Mouse (Mus musculus) adrenal gland, postnatal 14 days (tissue): Measurements from ENCODE around the gene Sh3rf1. TPM values are rescaled to one million over a fixed set of nuclear protein-coding genes. Genes with fewer than 3 reads are reported as not detected.
A peak's percentile ranks its signal among the peaks of the same experiment; 100 is the strongest.
"Not testable (repeated sequence)": the region's sequence is repeated elsewhere in the genome, so short reads cannot be mapped to it uniquely, and the experiment has no call there.

Source experiments
- DNase-seq: peaks from one replicate; pipeline ENCODE4 v3.0.0; 2021; ENCODE audit warnings: mixed read lengths
- total RNA-seq: library from RNA; stranded (reverse); gene quantifications from 2 replicates; pipeline ENCODE4 v1.2.3, GENCODE M21; 2021

The Sh3rf1 gene
- total RNA-seq, 1 experiment from 2014 or later, result 9.3 TPM

- DNase-seq, result no peak
These were observed 150.5 kb downstream of the Sh3rf1 start for GRCm38 (mm10) chr8:61374059-61374755.

- no peak for DNase-seq
These were observed 151.5 kb downstream of the Sh3rf1 start for GRCm38 (mm10) chr8:61375205-61375604.

- no peak for DNase-seq
These were observed 155.4 kb downstream of the Sh3rf1 start for GRCm38 (mm10) chr8:61378847-61379698.

DNA sequence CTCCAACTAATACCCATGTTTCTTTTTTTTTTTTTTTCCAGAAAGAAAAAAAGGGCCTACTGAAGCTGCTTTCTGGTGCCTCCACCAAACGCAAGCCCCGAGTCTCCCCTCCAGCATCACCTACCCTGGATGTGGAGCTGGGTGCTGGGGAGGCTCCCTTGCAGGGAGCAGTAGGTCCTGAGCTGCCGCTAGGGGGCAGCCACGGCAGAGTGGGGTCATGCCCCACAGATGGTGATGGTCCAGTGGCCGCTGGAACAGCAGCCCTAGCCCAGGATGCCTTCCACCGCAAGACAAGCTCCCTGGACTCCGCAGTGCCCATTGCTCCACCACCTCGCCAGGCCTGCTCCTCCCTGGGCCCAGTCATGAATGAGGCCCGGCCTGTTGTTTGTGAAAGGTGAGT lies 160.9 kb downstream of the Sh3rf1 start:
- DNase-seq, result no peak

- no peak for DNase-seq
These were observed 162.0 kb downstream of the Sh3rf1 start for GRCm38 (mm10) chr8:61385502-61386191.

DNA sequence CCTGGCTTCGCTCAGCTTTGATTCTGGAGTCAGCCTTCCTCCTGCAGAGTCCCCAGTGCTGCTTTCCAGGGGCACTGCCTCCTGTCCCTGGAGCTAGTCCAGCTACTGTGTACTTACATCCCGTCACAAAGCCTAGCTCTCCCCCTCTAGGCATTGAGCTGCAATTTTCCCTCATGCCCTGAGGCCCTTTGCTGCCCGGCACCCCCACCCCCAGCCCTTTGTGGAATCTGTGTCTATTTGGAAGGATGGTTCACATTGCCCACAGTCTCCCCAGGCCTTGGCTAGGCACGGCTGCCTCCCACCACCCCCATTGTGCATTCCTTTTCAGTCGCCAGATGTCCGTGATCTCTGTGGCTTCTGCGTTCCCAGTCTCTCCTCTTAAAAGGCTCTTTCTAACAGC lies 163.0 kb downstream of the Sh3rf1 start:
- no peak for DNase-seq

GRCm38 (mm10) chr8:61387501-61387963 lies 163.9 kb downstream of the Sh3rf1 start:
- DNase-seq, result no peak

DNA sequence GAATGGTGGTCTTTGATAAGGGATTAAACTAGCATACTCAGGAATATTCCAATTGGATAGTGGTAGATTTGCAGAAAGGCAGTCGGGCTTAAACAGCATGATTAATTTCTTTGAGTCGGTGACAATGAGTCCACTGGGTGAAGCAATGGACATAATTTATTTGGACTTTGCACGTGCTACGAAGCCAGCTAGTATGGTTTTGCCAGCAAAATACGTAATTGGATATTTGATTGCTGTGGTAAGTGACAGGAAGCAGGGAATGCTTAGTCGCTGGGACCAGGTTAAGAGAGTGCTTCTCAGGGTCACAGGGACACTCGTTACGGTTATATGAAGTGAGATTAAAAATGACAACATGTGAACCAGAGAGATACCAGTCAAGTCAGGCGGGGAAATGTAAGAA lies 164.7 kb downstream of the Sh3rf1 start:
- DNase-seq, result no peak

DNA sequence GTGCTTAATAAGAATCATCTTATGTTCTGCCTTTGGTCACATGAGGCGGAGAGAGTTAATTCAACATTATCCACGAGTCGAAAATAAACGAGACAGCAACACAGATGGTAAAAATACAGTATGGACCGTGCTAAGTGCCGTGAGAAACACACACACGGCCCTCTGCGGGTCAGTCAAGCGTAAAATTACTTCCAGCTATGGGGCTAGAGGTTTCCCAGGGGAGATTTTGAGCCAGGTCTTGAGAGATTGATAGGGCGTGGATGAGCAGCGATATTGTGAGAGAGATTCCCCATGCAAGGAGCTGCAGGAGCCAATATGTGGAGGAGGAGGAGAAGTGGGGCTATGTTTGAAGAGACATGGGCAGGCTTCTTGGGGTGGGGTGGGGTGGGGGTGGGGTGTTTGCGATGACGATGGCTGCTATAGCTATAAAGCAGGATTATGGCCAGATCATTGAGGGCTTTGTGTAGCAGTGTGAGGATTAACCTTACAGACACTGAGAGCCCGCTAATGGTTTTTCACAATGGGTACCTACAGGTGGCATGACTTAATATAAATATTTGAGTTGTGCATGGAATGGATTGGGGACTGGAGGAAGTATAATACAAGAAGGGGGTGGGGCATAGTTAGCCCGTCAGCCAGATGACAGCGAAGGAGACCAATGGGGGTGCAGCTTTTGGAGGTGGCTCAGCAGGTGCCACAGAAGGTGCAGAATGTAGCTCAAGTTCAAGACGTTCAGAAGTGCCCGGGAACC lies 166.8 kb downstream of the Sh3rf1 start:
- DNase-seq, result no peak

DNA sequence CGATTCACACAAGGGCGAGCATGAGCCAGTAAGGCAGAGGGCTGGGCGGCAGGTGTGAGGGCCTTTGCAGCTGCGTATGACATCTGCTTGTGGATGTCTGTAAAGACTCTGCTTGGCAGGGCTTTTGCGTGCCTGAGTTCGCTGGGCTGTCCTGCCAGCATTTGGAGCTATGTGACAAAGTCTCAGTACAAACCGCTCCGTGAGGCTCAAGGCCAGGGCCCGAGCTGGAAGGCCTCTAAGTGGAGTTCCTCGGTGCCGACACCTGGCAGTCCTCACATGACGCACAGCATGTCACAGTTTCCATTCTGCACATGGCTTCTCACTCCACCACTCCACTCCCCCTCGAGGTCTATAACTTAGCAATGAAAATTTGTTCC lies 167.4 kb downstream of the Sh3rf1 start:
- DNase-seq, result peak; percentile 41

- peak; percentile 29 for DNase-seq
These were observed 173.5 kb downstream of the Sh3rf1 start for GRCm38 (mm10) chr8:61397139-61397538.

DNA sequence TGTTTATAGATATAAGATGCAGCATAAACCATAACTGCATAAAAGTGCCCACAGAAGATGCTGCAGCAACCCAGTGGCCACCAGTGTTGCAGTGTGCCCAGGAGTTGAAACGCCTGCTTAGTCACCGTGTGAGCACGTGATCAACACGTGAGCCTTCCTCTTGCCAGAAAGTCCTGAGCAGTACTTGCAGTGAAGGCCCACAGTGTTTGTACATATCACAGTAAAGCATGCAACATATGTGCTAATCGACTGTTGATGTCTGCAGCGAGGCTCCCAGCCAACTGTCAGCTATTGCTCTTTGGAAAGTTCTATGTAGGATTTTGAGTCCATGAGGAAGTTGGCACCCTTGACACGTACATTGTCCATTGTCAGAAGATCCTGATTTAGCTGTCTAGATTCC lies 174.1 kb downstream of the Sh3rf1 start:
- peak; percentile 75 for DNase-seq

- DNase-seq, result no peak
These were observed 179.2 kb downstream of the Sh3rf1 start for GRCm38 (mm10) chr8:61402861-61403260.

DNA sequence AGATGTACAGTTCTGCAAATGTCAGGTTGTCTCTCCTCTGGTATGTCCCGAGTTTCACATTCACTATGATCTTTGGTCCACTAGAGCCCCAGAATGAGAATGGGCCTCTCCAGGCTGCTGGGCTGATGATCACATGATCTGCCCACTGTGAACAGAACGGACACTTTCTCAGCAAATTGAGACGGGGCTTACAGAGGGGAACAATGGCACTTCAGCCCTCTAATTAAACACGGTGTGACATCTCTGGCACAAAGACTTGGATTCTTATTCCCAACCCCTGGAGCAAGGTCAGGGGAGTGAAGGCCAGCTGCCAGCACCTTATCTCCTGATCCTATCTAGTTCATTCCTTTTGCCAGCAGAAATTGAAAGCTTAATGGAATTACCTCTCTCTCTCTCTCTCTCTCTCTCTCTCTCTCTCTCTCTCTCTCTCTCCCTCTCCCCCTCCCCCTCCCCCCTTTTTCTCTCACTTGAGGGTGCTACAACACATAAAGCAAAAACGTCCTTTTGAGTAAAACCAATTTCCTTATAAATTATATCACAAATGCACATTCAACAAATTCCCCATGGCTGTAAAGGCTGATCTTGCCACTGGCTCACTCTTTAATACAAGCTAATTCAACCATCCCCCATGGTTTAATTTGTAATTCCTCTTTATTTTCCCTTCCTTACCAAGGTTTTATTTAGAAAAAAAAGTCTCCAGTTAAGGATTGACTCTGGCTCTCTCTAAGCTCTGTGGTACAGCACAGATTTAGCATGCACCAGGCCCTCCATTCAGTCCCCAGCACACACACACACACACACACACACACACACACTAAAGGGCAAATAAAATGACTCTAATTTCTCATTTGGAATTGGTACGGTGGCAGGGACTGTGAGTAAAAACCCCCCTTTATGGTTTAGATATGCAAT lies 179.8 kb downstream of the Sh3rf1 start:
- peak; percentile 55 for DNase-seq

GRCm38 (mm10) chr8:61404178-61404560 lies 180.5 kb downstream of the Sh3rf1 start:
- DNase-seq, result peak; percentile 15

DNA sequence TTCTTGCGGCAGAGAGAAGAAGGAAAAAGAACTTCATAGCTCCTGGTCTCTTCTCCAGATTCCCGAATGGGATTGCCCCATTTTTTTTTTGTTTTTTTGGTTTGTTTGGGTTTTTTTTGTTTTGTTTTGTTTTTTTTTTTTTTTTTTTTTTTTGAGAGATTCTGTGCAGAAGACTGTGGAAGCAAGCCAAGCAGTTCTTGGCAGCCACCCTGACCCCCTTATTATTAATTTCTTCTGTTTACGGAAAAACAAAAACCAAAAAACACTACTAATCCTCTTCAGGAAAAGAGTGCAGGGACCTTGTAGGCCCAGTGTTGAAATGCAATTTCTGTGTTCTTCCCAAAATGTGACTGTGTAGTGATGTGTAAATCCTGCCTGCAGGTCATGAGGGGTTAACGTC lies 185.4 kb downstream of the Sh3rf1 start:
- DNase-seq, result no peak

DNA sequence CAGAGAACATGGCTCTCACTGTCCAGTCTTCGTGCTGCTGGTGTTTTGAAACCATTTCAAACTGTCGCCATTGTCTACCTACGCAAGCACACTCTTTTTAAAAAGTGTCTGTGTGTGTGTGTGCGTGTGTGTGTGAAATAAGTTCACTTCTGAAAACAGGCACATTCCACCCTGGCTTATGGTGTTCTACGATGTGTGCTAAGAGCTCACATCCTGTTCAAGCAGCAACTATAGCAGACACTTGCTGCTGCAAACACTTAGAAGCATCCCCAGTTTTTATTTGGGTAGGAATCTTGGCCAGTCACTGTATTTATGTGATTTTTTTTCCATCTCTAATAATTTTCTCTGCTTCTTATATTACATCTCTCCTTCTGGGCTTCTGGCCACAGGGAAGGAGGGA lies 186.0 kb downstream of the Sh3rf1 start:
- not testable (repeated sequence) for DNase-seq

GRCm38 (mm10) chr8:61419521-61419920 lies 195.8 kb downstream of the Sh3rf1 start:
- DNase-seq, result no peak

DNA sequence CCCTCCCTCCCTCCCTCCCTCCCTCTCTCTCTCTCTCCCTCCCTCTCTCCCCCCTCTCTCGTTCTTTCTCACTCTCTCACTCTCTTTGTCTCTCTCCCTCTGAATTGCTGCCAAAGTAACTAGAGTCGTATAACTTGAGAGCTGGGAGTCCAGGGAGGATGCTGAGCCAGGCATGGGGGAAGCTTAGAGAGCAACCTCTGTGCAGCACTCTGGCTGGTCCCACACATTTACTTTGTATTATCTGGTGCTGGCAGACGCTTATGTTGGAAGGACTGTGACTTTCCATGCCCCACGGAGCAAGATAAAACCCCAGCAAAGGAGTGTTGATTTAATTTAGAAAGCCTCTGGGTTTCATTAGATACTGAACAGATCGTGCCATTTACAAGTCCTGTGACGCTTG lies 196.5 kb downstream of the Sh3rf1 start:
- peak; percentile 13 for DNase-seq

- DNase-seq, result no peak
These were observed 197.9 kb downstream of the Sh3rf1 start for GRCm38 (mm10) chr8:61421606-61422005.

DNA sequence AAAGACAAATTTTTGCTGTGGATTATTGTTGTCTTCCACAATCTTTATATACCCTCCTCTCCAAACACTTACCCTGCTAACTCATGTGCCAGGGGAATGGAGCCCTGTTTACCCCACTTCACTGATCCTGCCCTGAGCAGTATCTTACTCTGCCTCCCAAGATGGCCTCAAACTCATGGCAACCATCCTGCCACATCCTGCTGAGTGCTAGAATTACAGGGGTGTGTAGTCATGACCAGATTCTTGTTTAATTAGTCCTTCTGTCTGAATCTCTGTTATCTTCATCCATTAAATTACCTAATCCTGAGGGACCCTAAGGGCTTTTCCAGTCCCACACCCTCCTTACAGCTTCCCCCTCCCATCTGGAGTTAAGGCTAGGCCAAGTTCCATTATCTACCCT lies 201.5 kb downstream of the Sh3rf1 start:
- DNase-seq, result no peak
